Mouse (Mus musculus) ovary, postnatal 14 days (tissue): Measurements from ENCODE around the gene Fcgr2b.
"Not testable (repeated sequence)": the region's sequence is repeated elsewhere in the genome, so short reads cannot be mapped to it uniquely, and the experiment has no call there.

Experiments used
- DNase-seq: peaks from one replicate; pipeline ENCODE4 v3.0.0; 2022; ENCODE audit warnings: low spot score

Fcgr2b gene

GRCm38 (mm10) chr1:170976447-170976846 lies at the start of gene Fcgr2b:
Fcgr2b (minus strand) TSS chr1:170976547.
- no peak for DNase-seq

GRCm38 (mm10) chr1:171019311-171019950 lies 43.1 kb upstream of the Fcgr2b start:
- DNase-seq: no peak

DNA sequence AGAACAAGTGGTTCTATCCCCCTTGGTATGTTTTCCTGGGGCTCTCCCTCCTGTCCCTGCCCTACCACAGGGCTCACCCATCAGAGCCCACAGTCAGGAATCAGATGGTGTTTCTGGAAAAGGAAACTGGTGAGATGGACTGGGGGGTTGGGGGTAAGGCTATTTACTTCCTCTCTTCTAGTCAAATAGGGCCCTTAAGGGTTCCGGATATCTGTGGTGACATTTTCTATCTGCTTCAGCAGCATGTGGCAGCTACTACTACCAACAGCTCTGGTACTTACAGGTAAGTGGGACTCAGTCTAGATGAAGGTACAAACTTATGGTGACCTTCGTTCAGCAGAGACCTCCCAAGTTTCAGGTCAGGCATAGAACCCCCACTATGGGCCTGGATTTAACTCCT lies 42.4 kb upstream of the Fcgr2b start, which contains the start of gene Fcgr4:
Gene Fcgr4 (plus strand): TSS at position 184 of the 400 bp plus-strand sequence.
- no peak for DNase-seq

DNA sequence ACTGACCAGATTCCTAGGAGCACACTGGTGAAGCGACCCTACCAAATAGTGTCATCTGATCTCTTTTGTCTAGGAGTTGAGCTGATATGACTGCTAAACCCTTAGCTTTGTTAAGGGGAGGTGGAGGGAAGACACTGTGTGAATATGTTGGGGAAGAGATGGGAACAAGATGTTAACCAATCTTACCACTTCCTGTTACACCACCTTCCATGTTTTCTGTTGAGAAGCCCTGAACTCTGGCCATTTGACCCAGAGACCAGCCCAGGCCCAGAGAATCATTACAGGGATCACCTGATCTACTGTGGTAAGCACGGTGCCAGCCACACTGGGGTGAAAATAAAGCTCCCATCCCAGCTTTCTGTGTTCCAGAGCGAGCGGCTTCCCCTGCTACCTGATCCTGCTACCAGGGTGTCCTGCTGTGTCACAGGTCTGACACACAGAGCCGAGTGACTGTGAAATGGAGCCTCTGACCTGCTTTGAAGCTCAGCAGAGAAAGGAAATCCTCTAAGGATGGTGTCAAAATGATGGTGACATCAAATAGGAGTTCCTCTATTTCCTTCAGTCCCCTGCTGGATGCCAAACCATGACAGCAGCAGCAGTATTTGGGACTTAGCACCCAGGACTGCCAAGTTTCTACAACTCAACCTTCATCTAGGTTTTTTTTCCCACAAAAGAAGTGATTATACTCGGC lies 41.3 kb upstream of the Fcgr2b start:
- no peak for DNase-seq

GRCm38 (mm10) chr1:171016676-171017356 lies 40.5 kb upstream of the Fcgr2b start:
- no peak for DNase-seq

- no peak for DNase-seq
Measured at GRCm38 (mm10) chr1:171011733-171012132, 35.4 kb upstream of the Fcgr2b start.

DNA sequence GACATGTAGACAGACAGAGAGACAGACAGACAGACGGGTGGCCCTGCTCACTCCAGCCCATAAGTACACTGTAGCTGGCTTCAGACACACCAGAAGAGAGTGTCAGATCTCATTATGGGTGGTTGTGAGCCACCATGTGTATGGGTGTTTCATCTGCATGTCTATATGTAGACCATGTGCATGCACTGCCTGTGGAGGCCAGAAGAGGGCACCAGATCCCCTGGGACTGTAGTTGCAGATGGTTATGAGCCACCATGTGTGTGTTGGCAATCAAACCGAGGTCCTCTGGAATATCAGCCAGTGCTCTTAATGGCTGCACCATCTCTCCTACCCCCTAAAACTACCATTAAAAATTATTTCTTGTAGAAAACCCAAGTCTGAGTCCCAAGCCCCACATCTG lies 30.6 kb upstream of the Fcgr2b start:
- DNase-seq: no peak

DNA sequence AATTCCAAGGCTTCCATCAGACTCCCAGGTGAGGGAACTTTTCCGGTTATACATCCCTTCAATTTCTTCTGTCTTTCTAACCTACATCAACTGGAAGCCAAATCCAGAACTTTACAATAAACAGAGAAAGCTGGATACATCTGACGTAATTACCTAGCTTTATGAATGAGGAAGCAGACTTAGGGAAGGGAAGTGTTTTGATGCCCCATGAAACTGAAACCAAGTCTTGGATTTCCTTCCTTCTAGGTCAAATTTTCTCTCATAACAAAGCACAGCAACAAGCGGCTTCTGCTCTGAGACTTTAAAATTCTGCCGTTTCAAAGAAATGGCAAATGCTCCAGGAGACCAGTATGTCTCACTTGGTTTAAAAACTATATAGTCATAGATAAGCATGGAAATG lies 30.0 kb upstream of the Fcgr2b start:
- DNase-seq: no peak

- DNase-seq: no peak
Measured at GRCm38 (mm10) chr1:171005586-171005985, 29.2 kb upstream of the Fcgr2b start.

DNA sequence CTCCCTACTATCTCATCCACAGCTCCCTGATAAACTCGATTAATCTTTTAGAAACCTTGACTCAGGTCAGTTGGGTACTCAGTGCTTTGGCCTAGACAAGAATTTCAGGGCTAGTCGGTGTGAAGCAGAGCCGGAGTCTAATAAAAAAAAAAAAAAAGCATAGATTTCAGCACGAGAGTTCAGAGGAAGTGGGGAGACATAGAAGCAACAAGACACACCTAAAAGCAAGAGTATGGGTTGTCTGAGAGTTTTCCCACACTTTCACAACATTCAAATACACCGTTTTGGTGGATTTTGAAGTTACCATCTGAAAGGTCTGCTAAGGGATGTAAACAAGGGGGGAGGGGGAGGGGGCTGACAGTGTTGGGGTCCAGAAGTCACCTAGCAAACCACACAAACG lies 28.7 kb upstream of the Fcgr2b start:
- DNase-seq: no peak

DNA sequence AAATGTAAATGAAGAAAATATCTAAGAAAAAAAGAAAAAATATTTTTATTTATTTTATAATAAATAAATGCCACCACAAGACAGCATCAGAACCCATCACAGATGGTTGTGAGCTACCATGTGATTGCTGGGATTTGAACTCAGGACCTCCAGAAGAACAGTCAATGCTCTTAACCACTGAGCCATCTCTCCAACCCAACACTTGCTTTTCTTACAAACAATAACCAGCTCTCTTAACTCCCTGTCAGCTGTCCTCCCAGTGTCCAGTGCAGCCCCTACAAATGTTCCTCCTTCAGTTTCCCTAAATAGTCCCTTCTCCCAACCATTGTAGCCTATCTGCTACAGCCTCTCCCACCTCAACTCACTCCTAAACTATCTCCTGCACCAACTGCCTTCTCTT lies 23.5 kb upstream of the Fcgr2b start:
- no peak for DNase-seq

GRCm38 (mm10) chr1:170997756-170998655 lies 21.7 kb upstream of the Fcgr2b start:
- DNase-seq: no peak

DNA sequence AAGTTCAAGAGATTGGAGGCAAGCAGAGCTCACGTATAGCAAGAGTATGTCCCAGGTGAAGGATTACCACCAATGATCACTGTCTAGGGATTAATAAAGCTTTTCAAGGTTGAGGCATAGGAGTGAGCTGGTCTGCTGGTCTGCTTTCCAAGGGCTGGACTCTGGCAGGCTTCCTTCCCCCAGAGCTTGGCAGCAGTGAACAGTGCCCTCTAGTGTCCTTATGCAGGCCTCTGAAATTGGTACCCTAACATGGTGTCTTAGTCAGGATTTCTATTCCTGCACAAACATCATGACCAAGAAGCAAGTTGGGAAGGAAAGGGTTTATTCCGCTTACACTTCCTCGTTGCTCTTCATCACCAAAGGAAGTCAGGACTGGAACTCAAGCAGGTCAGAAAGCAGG lies 20.4 kb upstream of the Fcgr2b start:
- DNase-seq: peak; percentile 59

DNA sequence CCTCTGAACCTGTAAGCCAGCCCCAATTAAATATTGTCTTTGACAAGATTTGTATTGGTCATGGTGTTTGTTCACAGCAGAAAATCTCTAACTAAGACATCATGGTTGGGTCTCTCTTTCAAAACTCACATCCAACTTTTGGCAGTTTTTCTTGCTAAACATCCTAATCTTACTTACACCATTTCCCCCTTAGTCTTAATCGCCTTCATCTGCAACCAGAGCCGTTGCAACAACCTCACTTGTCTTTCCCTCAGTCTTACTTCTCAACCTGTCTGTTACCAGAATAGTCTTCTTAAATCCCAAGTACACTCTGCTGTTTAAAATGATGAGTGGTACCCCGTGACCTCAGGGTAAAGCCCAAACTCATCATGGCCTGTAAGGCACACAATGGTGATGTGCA lies 19.7 kb upstream of the Fcgr2b start:
- DNase-seq: no peak

- DNase-seq: peak; percentile 30
Measured at GRCm38 (mm10) chr1:170992550-170992949, 16.2 kb upstream of the Fcgr2b start.

GRCm38 (mm10) chr1:170989656-170990055 lies 13.3 kb upstream of the Fcgr2b start:
- DNase-seq: no peak

DNA sequence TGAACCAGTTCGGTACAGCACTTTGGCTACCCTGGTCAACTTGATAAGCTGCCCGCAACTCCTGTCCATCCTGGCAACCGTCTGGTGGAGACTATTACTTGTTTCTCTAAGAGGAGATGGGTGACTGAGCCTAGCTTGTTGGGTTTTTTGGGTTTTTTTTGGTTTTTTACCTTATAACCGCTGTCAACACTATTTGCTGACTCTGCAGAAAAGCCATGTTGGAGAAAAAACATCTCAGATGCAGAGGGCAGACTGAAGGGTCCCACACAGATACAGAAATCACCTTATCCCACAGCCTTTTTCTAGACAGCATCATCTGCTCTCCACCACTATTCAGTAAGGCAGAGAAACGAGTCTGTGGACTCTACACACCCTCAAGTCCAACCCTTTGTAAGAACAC lies 9.5 kb upstream of the Fcgr2b start:
- DNase-seq: no peak

- DNase-seq: no peak
Measured at GRCm38 (mm10) chr1:170985092-170985491, 8.7 kb upstream of the Fcgr2b start.

DNA sequence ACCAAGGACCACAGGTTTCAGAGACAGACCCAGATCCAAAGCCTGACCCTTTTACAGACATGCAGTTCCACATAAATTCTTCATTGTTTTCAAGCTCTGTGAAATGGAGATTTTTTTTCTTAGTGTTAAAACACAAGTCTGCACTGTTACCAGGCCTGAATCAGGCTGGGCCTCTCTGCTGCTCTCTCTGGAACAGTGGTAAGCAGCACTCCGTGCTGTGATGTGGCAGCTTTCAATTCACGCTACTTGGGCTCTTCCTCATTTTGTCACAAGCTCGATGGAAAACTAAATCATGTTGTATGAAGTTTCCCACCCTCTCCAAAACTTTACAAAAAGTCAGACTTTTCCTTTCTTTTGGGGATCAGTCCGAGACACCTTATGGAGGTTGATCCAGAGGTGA lies 6.7 kb upstream of the Fcgr2b start:
- no peak for DNase-seq

- DNase-seq: no peak
Measured at GRCm38 (mm10) chr1:170982301-170982700, 6.0 kb upstream of the Fcgr2b start.

DNA sequence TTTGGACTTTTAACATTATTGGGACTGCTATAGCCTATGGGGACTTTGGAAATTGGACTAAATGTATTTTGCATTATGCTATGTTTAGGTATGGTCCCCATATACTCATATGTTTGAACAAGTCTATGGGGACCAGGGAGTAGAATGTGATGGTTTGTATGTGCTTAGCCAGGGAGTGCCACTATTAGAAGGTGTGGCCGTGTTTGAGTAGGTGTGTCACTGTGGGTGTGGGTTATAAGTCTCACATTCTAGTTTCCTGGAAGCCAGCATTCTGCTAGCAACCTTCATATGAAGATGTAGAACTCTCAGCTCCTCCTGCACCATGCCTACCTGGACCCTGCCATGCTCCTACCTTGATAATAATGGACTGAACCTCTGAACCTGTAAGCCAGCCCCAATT lies 5.3 kb upstream of the Fcgr2b start:
- not testable (repeated sequence) for DNase-seq

DNA sequence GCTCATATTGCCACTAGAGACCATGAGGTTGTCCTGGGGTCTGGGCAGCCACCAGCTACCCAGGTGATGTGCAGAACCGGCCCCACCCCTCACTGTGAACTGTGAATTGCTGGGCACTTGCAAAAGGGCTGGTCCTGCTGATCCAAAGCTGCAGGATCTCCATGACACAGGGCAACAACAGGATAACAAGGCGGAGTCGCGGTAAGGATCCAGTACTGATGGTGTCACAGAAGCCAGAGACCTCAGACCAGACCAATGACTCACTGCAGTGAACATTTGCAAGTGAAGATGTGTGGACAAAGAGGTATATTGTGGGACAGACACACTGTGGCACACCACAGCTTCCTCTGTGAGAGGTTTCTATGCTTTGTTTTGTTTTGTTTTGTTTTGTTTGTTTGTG lies 2.3 kb upstream of the Fcgr2b start:
- no peak for DNase-seq
